Mouse (Mus musculus) bone marrow macrophage, adult 2 months (primary cell): Measurements from ENCODE around the gene Cox10. TPM values are rescaled to one million over a fixed set of nuclear protein-coding genes. Genes with fewer than 3 reads are reported as not detected.

Experiments
- H3K27ac ChIP-seq: 2 replicates; pipeline ENCODE4 v1.5.1; 2012; ENCODE audit warnings: low read depth, low read length; ENCODE audit not compliant: insufficient read depth
- H3K4me1 ChIP-seq: 2 replicates; pipeline ENCODE4 v1.6.1; 2012; ENCODE audit warnings: low read length; ENCODE audit not compliant: control insufficient read depth, insufficient read depth
- H3K4me3 ChIP-seq: 2 replicates; pipeline ENCODE4 v1.5.1; 2012; ENCODE audit warnings: mild to moderate bottlenecking, low read length, moderate library complexity; ENCODE audit not compliant: insufficient read depth
- CTCF ChIP-seq: IDR thresholded peaks from 2 replicates; pipeline ENCODE4 v1.5.1; 2012; ENCODE audit warnings: low read depth, mild to moderate bottlenecking, low read length, moderate library complexity
- POLR2A ChIP-seq: IDR thresholded peaks from 2 replicates; pipeline ENCODE4 v1.6.1; 2012; ENCODE audit warnings: mild to moderate bottlenecking, low read depth, low read length, borderline replicate concordance
- polyA plus RNA-seq: library from polyadenylated mRNA; stranded (reverse); fragments of >200 nt; gene quantifications from 2 replicates; pipeline ENCODE4 v1.2.4, GENCODE M21; 2012; ENCODE audit not compliant: missing spikeins, insufficient read depth, insufficient read length

Cox10 gene
- polyA plus RNA-seq, 1 experiment: 6.0 TPM

- Histone ChIP-seq H3K4me1 (peaks cover 8% of the 10 kb centered on the region), H3K4me3 (no peak overlapping the region), H3K27ac (no peak overlapping the region)
- TF ChIP-seq POLR2A (no peak), CTCF (no peak)
Observed at GRCm38 (mm10) chr11:64027423-64027822, 51.8 kb downstream of the Cox10 start.

GRCm38 (mm10) chr11:64025843-64026242 is 53.4 kb downstream of the Cox10 start:
- H3K4me3 ChIP-seq: no peak overlapping the region
- TF ChIP-seq CTCF (no peak), POLR2A (no peak)
- H3K4me1 ChIP-seq: peaks cover 8% of the 10 kb centered on the region
- H3K27ac ChIP-seq: no peak overlapping the region

DNA sequence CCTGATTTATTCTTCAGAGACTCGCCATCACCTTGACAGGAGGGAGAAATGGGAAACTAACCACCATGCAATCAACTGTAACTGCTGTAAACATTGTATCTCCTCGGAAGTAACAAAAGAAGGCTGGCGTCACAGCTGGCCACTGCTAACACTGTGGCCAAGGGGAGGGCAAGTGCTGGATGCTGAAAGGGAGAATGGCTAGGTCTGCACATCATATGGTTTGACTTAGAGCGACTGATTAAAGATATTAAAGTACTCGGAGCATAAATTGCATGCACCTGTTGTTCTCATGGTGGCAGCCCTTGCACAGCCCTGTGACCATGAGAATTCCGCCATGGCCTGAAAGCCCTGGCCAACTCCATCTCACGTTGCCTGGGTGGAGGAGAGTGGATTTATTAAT is 54.7 kb downstream of the Cox10 start:
- no peak for TF ChIP-seq CTCF
- no peak for TF ChIP-seq POLR2A
- no peak overlapping the region for H3K4me3 ChIP-seq
- H3K4me1 ChIP-seq: peaks cover 8% of the 10 kb centered on the region
- H3K27ac ChIP-seq: no peak overlapping the region

DNA sequence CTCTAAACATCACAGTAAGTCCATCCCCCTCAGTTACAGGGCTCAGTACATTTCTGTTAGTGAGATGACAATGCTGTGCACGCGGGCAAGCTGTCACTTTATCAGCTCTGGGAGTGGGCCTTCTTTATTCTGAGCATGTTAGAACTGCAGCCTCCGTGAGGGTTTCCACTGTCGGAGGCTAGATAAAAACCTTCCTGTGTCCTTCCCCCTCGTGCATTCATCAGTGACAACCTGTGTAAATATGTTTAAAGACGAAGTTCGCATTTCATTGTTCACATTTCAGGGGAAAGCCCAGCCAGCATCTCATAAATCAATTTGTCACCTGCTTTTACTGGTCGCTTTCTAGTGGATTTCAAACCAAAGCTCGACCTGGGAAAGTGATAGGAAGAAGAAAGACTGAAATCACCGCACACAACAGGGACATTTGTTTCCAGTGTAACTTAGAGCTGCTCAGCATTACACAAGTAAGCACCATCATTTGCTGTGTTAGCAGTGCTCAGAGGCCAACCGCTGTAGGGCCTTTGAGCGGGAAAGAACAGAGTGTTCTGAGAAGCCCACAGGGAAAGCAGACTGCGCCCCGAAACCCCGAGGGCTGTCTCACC is 55.8 kb downstream of the Cox10 start:
- H3K4me3 ChIP-seq: no peak overlapping the region
- H3K27ac ChIP-seq: no peak overlapping the region
- H3K4me1 ChIP-seq: peaks cover 8% of the 10 kb centered on the region
- TF ChIP-seq POLR2A: no peak
- no peak for TF ChIP-seq CTCF

- peaks cover 8% of the 10 kb centered on the region for H3K4me1 ChIP-seq
- TF ChIP-seq POLR2A (no peak), CTCF (no peak)
- no peak overlapping the region for H3K4me3 ChIP-seq
- no peak overlapping the region for H3K27ac ChIP-seq
Observed at GRCm38 (mm10) chr11:64022403-64023047, 56.7 kb downstream of the Cox10 start.

- Histone ChIP-seq H3K4me1 (peaks cover 5% of the 10 kb centered on the region), H3K27ac (no peak overlapping the region), H3K4me3 (no peak overlapping the region)
- no peak for TF ChIP-seq POLR2A
- no peak for TF ChIP-seq CTCF
Observed at GRCm38 (mm10) chr11:64019235-64019634, 60.0 kb downstream of the Cox10 start.

DNA sequence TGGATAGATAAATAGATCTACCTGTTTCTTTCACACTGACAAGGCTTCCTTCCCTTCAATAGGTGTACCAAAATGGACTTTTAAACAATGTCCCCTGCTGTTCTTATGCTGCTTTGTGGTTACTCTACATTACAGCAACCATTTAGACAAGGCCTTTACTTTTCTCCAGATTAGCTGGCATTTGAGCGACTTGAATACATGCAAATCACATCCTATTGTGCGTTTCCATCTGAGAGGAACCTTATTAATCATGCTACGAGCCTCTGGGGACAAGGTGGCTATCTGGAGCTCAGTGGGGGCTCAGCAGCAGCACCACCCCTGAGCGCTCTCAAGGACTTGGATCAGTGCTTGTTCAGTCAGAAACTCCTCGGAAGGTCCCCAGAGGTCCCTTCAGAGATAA is 61.1 kb downstream of the Cox10 start:
- Histone ChIP-seq H3K27ac (no peak overlapping the region), H3K4me3 (no peak overlapping the region), H3K4me1 (peaks cover 5% of the 10 kb centered on the region)
- no peak for TF ChIP-seq CTCF
- no peak for TF ChIP-seq POLR2A

DNA sequence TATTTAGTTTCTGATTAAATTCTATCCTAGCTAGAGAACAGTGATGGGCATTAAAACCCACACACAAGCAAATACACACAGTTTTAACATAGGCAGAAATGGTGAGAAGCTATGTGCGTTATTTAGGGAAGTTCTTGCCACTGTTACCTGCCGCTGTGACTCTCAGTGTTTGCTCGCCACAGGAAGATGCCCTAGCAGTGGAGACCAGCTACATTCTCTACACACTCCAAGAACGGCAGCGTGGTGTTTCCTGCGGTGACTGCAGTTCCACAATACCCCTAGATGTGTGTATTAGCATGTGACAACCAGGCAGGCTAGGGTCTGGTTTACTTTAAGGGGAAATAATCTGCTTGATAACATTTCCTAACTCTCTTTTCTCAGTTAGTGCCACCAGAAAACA is 64.0 kb downstream of the Cox10 start:
- TF ChIP-seq POLR2A: no peak
- TF ChIP-seq CTCF: no peak
- Histone ChIP-seq H3K4me1 (no peaks in the 10 kb centered on the region), H3K4me3 (no peak overlapping the region), H3K27ac (no peak overlapping the region)

GRCm38 (mm10) chr11:64010724-64011496 is 68.4 kb downstream of the Cox10 start:
- H3K4me3 ChIP-seq: no peak overlapping the region
- TF ChIP-seq POLR2A (no peak), CTCF (no peak)

DNA sequence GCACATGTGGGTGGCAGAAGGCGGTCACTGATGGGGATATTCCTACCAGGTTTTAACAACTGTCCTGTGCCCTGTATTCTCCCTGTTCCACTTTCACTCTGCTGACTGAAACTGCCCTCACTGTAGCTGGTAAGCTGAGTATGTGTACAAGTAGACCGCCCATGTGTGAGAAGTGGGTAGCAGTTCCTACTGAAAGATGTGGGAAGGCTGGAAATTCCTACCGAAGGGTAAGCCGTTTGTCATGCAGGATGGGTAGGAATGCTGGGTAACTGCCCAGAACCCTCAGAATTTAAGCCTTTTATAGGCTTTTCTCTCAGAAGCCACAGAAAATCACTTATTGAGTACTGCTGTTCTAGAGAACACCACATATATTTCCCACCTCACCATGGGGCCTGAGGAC is 75.1 kb downstream of the Cox10 start:
- TF ChIP-seq CTCF (no peak), POLR2A (no peak)
- no peak overlapping the region for H3K4me3 ChIP-seq
- no peaks in the 10 kb centered on the region for H3K4me1 ChIP-seq
- H3K27ac ChIP-seq: no peak overlapping the region

More at GRCm38 (mm10) chr11:64010724-64011496, 68.4 kb downstream of the Cox10 start:
- Histone ChIP-seq H3K4me1 (no peaks in the 10 kb centered on the region), H3K27ac (no peak overlapping the region)
